Mouse (Mus musculus) large intestine, adult 2 months (tissue): Measurements from ENCODE around the gene Ncdn. TPM values are rescaled to one million over a fixed set of nuclear protein-coding genes. Genes with fewer than 3 reads are reported as not detected.

Experiments
- DNase-seq: peaks from one replicate; pipeline ENCODE4 v3.0.0-alpha.2; 2012; ENCODE audit warnings: low read depth, low spot score
- WGBS: fragments of 180-500 bp; shearing (Covaris S2); methylation state at CpG from one replicate; pipeline ENCODE4 v1.1.7; 2018; 5-methylcytosine and 5-hydroxymethylcytosine counted together
- polyA plus RNA-seq: library from polyadenylated mRNA; depleted of rRNA; stranded (reverse); fragments of >200 nt; gene quantifications from 2 replicates; pipeline ENCODE4 v1.2.3, GENCODE M21; 2012; rRNA removed

Gene Ncdn
- polyA plus RNA-seq: 26.4 and 26.9 TPM in 2 replicates

DNA sequence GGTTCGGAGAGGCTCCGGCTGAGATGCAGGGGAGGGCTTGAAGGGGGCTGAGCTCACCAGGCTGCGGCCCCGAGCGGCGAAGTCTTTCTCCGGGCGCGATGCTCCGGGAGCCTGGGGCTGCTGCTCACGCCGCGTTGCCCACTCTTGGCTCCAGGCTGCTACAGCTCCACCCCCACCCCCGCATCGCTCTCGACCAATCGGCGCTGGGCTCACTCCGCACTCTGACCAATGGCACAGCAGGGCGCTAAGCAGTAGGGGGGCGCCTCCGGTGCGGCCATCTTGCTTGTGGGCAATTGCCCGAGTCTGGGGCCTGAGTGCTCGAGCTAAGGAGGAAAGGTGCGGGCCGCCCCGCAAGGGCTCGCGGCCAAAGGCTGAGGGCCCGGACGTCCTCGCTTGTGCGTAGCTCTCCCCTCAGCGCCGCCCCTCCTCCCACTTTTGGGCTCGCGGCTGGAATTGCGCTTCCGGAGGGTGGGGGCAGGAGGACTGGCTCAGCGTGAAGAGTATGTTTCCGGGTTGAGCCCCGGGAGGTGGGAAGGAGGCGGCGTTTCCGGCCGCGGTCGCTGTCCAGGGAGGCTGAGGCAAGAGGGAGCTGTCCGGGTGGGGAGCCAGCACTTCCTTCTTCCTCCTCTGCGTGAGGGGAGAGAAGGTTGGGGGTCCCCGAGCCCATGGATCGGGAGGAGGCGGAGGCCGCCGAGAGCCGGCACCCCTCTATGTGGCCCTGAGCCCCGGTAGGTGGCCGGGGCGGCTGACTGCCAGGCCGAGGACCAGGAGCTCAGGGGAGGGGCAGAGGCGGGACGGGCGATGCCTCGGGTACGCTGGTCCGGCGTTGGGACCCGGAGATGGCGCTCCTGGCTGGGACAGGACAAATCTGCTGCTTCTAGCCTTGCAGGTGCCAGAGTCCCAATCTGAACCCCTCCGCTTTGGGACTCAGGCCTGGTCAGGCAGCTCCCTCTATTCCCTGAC lies at the start of gene Ncdn, which contains the start of gene AU040320:
Gene Ncdn (minus strand): TSS at position 171 of the 963 bp plus-strand sequence.
Gene AU040320 (plus strand): TSS at position 277 of the 963 bp plus-strand sequence.
- DNase-seq: no peak
- WGBS: under 1% methylated on average over 71 of the region's 71 CpGs

DNA sequence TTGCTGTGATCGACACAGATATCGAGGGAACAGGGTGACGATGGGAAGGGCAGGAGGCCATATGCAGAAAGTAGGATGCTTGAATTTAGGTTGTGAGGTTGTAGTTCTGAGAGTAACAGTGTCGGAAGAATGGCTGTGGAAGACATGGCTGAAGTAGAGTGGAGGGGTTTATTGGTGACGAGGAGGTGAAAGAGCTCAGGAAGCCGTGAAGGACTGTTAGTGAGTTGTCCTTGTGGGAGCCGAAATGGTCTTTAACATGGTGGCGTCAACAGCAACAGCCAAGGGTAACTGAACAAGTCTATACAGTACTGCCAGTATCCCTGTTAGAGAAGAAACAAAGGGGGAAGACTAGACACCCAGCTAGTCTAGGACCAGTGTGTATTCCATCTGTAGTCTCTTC lies 48.9 kb upstream of the Ncdn start:
- DNase-seq: no peak
- WGBS: 96% methylated on average over 8 of the region's 8 CpGs

DNA sequence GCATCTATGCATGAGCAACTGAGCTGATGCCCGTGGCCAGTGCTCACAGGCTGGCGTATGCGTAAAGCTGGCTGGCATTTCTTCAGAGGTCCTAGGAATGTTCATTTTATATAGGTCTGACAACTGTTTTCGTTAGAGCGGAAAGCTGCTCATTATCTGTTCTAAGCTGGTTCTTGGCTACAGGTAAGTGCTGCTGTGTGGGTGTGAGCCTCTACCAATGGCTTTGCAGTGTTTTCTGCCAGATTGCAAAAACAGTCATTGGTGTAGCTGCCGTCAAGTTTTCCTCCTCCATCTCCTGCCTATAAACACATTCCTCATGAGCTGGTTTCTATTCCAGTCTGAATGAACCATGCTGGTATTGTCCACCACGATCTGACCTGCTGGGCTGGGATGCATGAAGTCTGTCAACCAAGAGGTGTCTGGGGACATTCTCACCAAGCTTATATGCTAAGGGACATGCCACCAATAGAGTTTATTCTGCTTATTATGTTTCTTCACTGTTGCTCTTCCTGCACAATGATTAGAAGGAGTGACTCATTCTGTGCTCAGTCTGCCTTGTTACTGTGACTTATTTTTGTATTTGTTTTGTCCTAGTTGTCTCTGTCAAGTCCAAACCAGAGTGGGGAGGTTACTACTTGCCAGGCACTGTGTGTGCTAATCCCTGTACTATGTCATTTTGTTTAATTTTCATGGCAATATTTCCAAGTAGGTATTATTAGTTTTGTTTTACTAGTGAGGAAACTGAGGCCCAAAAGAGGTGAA lies 39.3 kb upstream of the Ncdn start:
- 88% methylated on average over 7 of the region's 7 CpGs for WGBS

DNA sequence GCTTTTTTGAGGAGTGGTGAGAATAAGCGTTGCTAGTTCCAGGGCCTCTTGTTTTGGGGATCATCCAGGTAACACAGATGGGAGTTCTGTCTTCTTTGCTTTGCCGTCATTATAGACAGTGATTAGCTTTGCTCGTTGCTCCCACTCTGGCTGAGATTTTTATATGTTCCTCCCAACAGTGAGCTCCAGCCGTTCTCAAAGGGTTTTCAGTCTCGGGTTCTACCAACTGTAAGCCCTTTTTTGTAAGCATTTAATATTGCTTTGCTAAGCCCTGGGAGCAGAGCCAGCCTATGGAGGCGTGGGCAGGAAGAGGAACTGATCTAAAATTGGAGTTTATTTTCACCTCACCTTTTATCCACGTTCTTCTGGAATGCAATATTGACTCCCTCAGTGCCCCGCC lies 29.8 kb upstream of the Ncdn start:
- DNase-seq: no peak

More for the DNA sequence above, 39.3 kb upstream of the Ncdn start:
- no peak for DNase-seq

DNA sequence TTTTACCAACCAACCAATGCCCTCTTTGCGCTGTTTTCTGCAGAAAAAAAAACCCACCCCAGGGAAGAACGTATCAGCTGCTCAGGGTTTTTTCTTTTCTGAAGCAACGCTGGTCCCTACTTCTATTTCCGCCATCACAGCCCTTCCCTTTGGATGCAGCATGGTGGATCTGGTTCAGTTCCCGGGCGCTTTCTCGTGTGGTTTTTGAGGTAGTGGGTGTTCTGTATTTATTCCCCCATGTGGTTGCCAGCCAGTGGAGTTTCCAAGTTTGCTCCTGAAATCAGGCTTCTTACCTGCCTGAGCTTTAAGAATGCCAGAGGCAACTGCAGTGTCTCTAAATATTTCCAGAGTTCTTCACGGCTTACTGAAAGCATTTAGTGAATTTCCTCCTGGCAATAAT lies 29.3 kb upstream of the Ncdn start:
- DNase-seq: no peak

More for the DNA sequence above, 29.8 kb upstream of the Ncdn start:
- WGBS: 39% methylated on average over 8 of the region's 8 CpGs

DNA sequence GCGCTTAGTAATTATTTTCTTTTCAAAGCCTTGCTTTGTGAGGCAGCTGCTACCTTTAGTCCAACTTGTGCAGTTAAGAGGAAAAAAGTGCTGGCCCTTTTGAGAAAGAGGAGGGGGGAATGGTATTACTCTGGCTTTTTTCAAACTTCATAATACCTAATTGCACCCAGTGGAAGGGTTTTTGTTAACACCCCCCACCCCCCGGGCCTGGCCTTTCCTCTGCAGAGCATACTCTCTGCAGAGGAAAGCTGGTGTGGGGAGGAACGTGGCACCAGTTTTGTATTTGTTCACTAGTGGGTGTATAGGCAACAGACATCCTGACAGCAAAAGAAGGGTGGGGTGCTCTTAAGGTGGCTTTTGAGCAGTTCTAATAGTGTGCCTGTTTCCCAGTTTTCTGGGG lies 28.6 kb upstream of the Ncdn start:
- no peak for DNase-seq
- 82% methylated on average over 3 of the region's 3 CpGs for WGBS

More for the DNA sequence above, 29.3 kb upstream of the Ncdn start:
- 93% methylated on average over 8 of the region's 8 CpGs for WGBS

DNA sequence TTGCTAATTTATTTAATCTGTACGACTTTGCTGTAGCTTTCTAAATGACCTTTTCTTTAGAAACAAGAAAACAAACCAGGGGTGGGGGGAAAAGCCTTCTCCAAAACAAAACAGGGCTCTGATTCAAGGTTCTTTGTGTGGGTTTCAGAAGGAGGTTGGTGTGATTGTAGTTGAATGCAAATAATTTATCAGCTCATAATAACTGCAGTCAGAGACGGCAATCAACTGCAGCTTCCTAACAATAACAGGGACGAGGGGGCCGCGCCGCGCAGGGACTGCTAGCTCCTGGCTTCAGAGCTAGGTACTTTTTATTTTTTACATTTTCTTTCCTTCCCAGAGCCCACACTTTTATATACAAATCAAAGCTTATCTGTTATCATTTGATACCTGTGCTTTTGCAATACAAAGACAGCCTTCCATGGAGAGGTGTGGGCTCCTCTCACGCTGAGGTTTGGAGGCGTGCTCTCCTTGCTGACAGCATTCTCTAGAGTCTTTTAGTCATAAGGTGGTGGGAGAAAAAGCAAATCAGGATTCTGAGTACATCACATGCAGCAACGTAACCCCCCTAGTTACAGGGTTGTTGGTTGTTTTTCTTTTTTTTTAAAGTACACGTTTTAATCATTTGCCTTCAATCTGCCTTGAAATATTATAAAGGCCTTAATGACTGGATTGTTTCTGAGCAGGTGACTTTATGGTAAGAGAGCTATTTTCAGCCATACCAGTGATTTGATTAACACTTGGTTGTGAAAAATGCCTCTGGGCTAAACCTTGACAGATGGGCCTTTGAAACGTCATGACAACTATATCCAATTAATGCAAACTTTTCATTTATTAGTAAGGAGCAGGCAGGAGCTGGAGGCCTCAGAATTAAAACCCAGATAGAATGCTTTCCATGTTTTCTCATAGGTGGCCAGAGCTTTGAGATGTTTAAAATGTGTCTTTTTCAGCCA lies 26.9 kb upstream of the Ncdn start:
- DNase-seq: no peak
- 84% methylated on average over 12 of the region's 12 CpGs for WGBS

DNA sequence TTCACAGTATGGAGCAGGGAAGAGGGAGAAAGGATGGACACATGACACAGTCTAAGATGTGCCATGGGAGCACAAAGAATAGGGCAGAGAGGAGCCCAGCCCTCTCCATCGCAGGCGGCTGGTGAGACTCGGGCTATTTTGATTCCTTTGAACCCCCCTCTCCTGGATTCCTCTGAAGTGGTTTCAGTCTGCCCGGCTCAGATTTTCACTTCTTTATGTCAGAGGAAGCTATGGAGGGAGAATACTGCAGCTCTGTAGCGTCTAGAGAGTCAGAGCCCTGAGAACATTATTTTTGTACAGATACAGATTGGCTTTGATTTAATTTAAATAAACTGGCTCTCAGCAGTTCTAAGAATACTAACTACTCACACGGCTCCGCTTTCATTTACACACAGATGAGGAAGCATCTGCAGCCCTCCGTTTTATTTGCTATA lies 25.9 kb upstream of the Ncdn start:
- DNase-seq: no peak
- 61% methylated on average over 8 of the region's 8 CpGs for WGBS

DNA sequence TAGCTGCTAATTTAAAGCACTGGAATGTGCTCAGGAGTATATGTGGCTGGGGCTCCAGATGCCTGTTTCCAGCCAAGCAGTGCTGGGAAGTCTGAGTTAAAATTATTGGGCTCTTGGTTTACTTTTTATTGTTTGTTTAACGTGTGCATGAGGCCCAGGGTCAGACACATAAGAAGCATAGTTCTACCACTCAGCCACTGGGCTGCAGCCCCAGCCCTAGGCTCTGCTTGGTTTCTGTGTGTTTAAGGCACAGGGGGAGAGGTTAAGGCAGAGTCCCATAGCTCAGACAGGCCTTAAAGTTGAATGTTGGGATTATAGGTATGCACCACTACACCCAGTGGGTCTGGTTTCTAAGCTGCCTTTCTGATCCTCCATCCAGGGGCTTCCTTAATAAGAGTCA lies 21.9 kb upstream of the Ncdn start:
- no peak for DNase-seq
- 13% methylated on average over 1 of the region's 1 CpGs for WGBS

DNA sequence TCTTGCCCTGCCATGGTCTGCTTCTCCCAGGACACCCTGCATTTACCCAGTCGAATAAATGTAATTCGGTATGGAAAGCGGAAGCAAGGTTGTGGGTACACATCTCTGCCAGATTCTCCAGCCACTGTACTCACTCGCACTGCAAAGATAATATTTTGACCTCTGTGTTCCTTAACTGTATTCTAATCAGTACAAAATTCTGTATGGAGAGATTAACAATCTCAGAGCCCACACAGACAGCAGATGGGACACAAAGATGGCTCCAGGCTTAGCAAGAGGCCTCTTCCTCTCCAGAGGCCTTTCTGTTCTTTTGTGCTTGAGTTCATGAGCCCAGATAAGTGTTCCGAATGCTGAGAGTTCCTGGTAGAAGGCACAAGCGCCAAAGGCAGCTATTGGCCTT lies 20.6 kb upstream of the Ncdn start:
- DNase-seq: no peak
- 94% methylated on average over 6 of the region's 6 CpGs for WGBS

DNA sequence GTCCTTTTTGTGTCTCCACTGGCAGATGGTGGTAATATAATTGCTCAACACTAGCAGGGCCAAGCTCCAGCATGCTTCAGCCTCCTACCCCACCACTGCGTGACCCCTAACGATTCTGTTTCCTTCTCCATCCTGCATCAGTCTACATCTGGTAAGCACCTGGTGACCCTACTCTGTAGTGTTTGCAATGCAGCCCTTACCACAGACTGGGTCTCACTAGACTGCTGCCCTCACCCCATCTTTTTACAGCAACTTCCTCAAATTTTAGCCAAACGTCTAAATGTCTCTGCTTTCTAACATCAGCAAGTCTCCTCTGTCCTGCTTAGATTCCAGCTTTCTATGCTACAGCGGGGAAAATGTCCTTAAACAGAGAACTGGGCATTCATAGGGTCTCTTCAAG lies 17.6 kb upstream of the Ncdn start:
- DNase-seq: no peak
- 78% methylated on average over 4 of the region's 4 CpGs for WGBS

DNA sequence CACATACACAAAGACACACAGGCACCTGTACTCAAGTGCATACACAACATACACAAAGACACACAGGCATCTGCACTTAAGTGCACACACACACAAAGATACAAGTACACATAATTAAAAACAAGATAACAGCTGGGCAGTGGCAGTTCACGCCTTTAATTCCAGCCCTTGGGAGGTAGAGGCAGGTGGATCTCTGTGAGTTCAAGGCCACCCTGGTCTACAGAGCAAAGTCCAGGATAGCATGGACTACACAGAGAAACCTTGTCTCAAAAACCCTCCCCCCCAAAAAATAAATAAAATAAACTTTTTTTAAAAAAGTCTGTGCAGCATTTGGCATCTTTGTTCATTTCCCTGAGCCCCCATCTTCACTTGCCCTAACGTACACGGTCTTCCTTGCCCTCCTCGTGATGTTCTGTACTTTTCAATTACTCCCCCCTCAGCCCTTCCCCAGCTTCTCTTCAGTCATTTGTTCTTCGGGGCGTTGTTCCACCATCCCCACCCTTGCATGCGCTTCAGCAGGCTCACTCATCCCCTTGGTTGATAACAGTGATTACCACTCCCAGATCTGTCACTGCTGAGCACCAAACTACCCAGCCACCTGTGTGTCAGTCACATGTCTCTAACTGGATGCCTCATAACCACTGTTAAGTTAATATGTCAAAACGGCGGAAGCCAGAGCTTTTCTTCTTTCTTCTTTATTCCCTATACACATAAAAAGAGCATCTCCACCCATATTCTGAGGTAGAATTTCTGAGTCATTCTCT lies 16.7 kb upstream of the Ncdn start:
- no peak for DNase-seq

DNA sequence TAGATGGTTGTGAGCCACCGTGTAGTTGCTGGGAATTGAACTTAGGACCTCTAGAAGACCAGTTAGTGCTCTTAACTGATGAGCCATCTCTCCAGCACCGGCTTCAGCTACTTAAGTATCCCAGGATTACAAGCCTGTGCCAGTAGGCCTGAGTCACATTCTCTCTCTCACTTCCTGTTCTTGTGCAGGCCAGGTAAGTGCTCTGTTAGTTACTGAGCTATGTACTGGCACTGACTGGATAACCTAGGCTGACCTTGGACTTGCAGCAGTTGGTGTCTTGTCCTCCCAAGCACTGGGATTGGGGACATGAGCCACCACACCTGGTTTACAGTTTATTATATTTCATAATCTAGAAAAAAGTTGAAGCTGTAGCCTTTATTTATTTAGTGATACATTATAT lies 10.2 kb upstream of the Ncdn start:
- whole genome bisulfite sequencing: 27% methylated on average over 2 of the region's 2 CpGs
- DNase-seq: no peak

More for the DNA sequence above, 16.7 kb upstream of the Ncdn start:
- WGBS: 43% methylated on average over 9 of the region's 9 CpGs

DNA sequence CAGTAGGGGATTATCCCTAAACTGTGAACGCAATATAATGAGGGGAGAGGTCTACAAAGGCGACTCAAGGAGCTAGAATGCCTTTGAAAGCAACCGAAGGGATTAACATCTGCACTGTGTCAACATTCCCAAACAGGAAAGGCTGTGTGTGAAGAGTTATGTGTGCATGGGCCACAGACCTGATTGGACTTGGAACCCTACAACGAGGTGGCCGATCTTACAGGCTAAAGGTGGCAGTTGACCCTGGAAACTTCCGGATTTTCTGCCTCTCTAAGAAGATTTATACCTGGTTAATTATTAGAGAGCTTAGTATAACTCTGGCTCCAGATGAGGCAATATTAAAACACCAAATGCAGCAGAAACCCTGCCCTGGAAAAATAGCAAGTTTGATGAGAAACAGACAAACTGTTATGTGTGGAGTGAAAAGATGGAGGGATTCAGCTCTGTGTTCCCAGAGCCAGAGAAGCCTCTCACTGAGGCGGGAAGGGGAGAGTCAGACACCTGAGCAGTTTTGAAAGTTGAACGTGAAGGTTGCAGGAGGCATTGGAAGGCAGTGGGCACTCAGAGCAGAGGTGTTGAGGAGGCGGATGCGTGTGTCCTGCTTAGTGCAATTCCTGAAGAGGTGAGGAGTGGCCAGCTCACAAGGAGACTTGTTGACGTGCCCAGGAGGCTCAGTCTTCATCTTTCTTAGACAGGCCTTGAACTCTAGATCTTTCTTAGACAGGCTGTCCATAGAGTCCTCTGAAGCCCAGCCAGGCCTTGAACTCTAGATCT lies 9.5 kb upstream of the Ncdn start:
- 30% methylated on average over 11 of the region's 11 CpGs for WGBS

DNA sequence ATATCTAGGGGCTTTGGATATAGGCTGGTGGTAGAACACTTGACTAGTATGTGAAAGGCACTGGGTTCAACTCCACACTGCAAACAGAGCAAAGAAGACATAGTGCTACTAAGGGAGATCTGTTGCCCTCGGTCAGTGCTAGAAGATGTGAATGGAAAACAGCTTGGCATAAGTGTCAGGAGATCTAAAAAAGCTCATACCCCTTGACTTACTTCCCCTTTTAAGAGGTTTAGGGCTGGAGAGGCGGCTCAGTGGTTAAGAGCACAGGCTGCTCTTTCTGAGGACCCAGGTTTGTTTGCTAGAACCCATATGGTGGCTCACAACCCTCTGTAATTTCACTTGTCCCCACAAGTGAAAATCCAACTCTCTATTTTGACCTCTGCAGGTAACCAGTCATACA lies 6.2 kb upstream of the Ncdn start:
- 89% methylated on average over 2 of the region's 2 CpGs for WGBS
- no peak for DNase-seq

More for the DNA sequence above, 9.5 kb upstream of the Ncdn start:
- DNase-seq: no peak

DNA sequence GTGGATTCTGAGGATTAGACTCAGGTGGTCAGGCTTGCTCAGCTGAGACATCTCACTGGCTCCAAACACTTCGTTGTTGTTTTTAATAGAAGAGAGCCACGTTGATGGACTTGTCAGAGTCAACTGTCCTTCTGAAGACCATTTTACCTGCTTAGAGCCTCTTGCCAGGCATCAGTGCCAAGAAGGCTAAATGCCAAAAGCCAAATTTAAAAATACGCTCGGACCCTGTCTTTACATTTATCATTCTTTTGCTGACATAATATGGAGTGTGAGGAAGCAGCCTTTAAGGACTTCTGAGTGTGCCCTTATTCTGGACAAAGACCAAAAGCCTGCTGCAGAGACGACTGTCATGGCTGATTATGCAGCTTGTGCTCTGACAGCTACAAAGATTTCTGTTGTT lies 5.1 kb upstream of the Ncdn start:
- no peak for DNase-seq

DNA sequence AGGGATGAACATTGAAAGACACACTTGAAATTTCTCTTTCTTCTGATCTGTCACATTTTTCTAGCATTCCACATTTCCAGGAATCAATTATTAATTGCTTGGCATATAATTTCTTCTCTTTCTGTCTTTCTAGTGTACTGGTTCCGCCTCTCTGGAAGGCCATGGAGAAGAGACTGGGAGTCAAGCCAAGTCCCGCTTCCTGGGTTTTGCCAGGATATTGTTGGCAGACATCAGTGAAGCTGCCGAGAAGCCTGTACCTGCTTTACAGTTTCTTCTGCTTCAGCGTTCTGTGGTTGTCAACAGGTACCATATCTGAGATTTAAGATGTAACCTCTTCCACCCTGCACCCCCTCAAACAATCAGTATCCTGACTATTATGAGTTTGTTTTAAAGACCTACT lies 3.5 kb upstream of the Ncdn start:
- DNase-seq: no peak
- WGBS: 20% methylated on average over 4 of the region's 4 CpGs

More for the DNA sequence above, 5.1 kb upstream of the Ncdn start:
- 78% methylated on average over 5 of the region's 5 CpGs for WGBS
